ENCODE assay signal across 7 mouse cellular contexts in the genomic region with DNA sequence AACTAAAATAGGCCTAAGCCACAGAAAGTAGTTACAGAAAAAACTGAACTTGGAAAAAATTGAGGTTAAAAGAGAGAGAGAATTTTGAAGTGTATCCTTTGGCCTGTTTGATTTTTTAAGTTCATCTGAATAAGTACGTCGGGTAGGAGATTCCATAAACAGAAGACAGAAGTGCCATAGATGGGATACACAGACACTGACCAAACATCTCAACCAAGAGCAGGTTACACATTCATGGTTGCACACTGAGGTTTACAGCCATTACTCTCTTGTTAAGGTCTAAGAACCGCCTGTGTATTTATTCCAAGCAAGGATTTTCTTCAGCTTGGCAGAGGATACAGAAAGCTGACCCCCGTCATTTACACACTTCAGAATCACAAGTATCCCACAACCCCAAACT. TPM values are rescaled to one million over a fixed set of nuclear protein-coding genes. Genes with fewer than 3 reads are reported as not detected.
DNase-seq lines count a peak whose midpoint lies in the region; ATAC-seq lines count a peak whose summit lies in the region.

A gene (plus strand): TSS at position 301 of the 400 bp plus-strand sequence.

- no peak for DNase-seq in lung, postnatal 10 days
- DNase-seq in forebrain, embryonic 10.5 days (ENCODE audit: extremely low spot score, low spot score) = no peak
- no peak for DNase-seq in left cerebral cortex, postnatal 4 days
- DNase-seq in gastrocnemius, postnatal 14 days = no peak

- H3K27me3 ChIP-seq in lung, embryonic 16.5 days (ENCODE audit: control insufficient read depth, insufficient read depth, low read depth, low read length) = no peaks in the 10 kb centered on the region; the same call in 1 of the 2 replicates
- peaks cover 11% of the 10 kb centered on the region; the same call in 1 of the 2 replicates for H3K27me3 ChIP-seq in forebrain, embryonic 10.5 days (ENCODE audit: poor library complexity, severe bottlenecking)
- 0 out of 2 replicates have a peak, but pooled peaks cover 5% of the 10 kb centered on the region for H3K27me3 ChIP-seq in stomach, embryonic 16.5 days (ENCODE audit: control insufficient read depth, insufficient read depth, low read length)

- WGBS in lung, embryonic 16.5 days = 10% methylated on average over 4 of the region's 4 CpGs
- WGBS in forebrain, embryonic 10.5 days = 6% methylated on average over 4 of the region's 4 CpGs
- 10% methylated on average over 4 of the region's 4 CpGs for WGBS in stomach, embryonic 16.5 days

- peak within 1 kb of the TSS; percentile 42 for H3K4me3 ChIP-seq in lung, embryonic 16.5 days (ENCODE audit: low read length)
- H3K4me3 ChIP-seq in forebrain, embryonic 10.5 days = peak within 1 kb of the TSS; percentile 61
- H3K4me3 ChIP-seq in stomach, embryonic 16.5 days (replicated peaks; ENCODE audit: low read length) = peak within 1 kb of the TSS; percentile 42

- no peak within 1 kb of the TSS for H3K27ac ChIP-seq in lung, embryonic 16.5 days (ENCODE audit: low read length)
- peak within 1 kb of the TSS; percentile 13 for H3K27ac ChIP-seq in forebrain, embryonic 10.5 days
- H3K27ac ChIP-seq in stomach, embryonic 16.5 days (ENCODE audit: low read length) = no peak within 1 kb of the TSS

- H3K4me1 ChIP-seq in lung, embryonic 16.5 days (replicated peaks; ENCODE audit: control insufficient read depth, insufficient read depth, low read length) = peaks cover 4% of the 10 kb centered on the region; the same call in 1 of the 2 replicates
- H3K4me1 ChIP-seq in forebrain, embryonic 10.5 days = peaks cover 18% of the 10 kb centered on the region
- peaks cover 3% of the 10 kb centered on the region; the same call in 1 of the 2 replicates for H3K4me1 ChIP-seq in stomach, embryonic 16.5 days (ENCODE audit: control insufficient read depth, insufficient read depth, low read length)

- no peaks in the 10 kb centered on the region for H3K36me3 ChIP-seq in lung, embryonic 16.5 days (ENCODE audit: control insufficient read depth, insufficient read depth, low read length)
- H3K36me3 ChIP-seq in forebrain, embryonic 10.5 days (replicated peaks) = no peaks in the 10 kb centered on the region
- H3K36me3 ChIP-seq in stomach, embryonic 16.5 days (ENCODE audit: control insufficient read depth, insufficient read depth, low read length) = no peaks in the 10 kb centered on the region

- H3K4me2 ChIP-seq in lung, embryonic 16.5 days (ENCODE audit: low read depth, low read length) = peak within 1 kb of the TSS; percentile 73
- peak within 1 kb of the TSS; percentile 70 for H3K4me2 ChIP-seq in stomach, embryonic 16.5 days (ENCODE audit: low read depth, low read length)

- H3K9me3 ChIP-seq in lung, embryonic 16.5 days (ENCODE audit: control insufficient read depth, low read length) = no peaks in the 10 kb centered on the region
- no peaks in the 10 kb centered on the region for H3K9me3 ChIP-seq in forebrain, embryonic 10.5 days
- no peaks in the 10 kb centered on the region for H3K9me3 ChIP-seq in stomach, embryonic 16.5 days (replicated peaks; ENCODE audit: control insufficient read depth, low read length)

- intact Hi-C loops in left cerebral cortex, postnatal 4 days (cut with DNase I) = loop anchor here (10.0 kb wide), 1 partner anchor 66 kb away; no protein-coding TSS in a partner anchor
- intact Hi-C loops in gastrocnemius, postnatal 14 days (cut with DNase I; ENCODE audit: low total_unique reads) = no loop called here

- no peak within 1 kb of the TSS for H3K9ac ChIP-seq in lung, embryonic 16.5 days (ENCODE audit: low read length)
- H3K9ac ChIP-seq in stomach, embryonic 16.5 days (ENCODE audit: low read length) = no peak within 1 kb of the TSS

- ATAC-seq in lung, embryonic 16.5 days (ENCODE audit: low read depth) = no peak
- no peak for ATAC-seq in stomach, embryonic 16.5 days (ENCODE audit: insufficient read depth, low FRiP score)
- no peak; the same call in 1 of the 2 replicates for ATAC-seq in frontal cortex, adult (ENCODE audit: low TSS enrichment)

RNA-seq across cellular contexts. Expression of the gene that starts here (rescaled TPM):
- polyA plus RNA-seq in lung, embryonic 16.5 days (2015; fragmentation: Nextera tagmentation; extraction: Ambion mirVana) = 0.87 and 1.1 TPM in 2 replicates
- 0.91 and 1.9 TPM in 2 replicates for polyA plus RNA-seq in forebrain, embryonic 10.5 days (2016; fragmentation: Nextera tagmentation; extraction: Ambion mirVana)
- 10 to 100 TPM; 91.1 to 91.7 TPM for total RNA-seq in left cerebral cortex, postnatal 4 days (2021)
- 17.6 and 18.3 TPM in 2 replicates for polyA plus RNA-seq in stomach, embryonic 16.5 days (2015; fragmentation: Nextera tagmentation; extraction: Ambion mirVana)
- under 1 TPM; 0.18 to 0.21 TPM for total RNA-seq in gastrocnemius, postnatal 14 days (2021)

Comparison
In these comparisons a context has a peak if more than half of its experiments do, and no peak if none do; other contexts are left out.
1. RNA of the gene that starts here (total RNA-seq): 91.1 to 91.7 TPM in left cerebral cortex, postnatal 4 days; 0.18 to 0.21 TPM in gastrocnemius, postnatal 14 days; every median in the first group is over 10 times any median in the second.
2. Peak in every context shown above with its lines, with median percentiles within 50 percentile points of each other: H3K4me3 ChIP-seq.